Comparison of ENCODE assay signal across 9 mouse cellular contexts in the genomic region with DNA sequence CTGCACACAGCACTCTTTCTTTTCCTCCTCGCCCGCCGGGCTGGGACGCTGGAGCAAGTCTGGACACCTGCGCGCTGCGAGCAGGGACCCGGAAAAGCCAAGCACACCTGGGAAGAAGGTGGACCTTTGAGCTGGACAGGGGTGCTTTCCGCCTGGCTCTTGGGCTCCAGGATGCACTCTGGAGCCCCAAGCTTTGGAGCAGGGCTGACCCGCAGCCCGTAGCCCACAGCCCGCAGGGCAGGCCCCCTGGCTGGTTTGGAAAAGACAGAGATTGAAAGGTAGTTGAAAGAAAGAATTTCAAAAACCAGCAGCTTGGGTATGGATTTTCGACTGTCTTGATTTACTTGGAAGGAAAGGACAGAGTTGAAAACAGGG. TPM values are rescaled to one million over a fixed set of nuclear protein-coding genes. Genes with fewer than 3 reads are reported as not detected.
DNase-seq lines count a peak whose midpoint lies in the region; ATAC-seq and TF ChIP-seq lines count a peak whose summit lies in the region.
"Had no signal": no experiment of that assay in that cellular context is flagged by ENCODE, and none has a peak within 500 bp of the region (broad histone marks: within the 10 kb centered on the region; RNA-seq: fewer than 3 reads in every experiment).

No protein-coding gene starts in this region.

- no peaks in the 10 kb centered on the region for H3K9me3 ChIP-seq in hindbrain, embryonic 13.5 days
- H3K9me3 ChIP-seq in midbrain, embryonic 12.5 days = no peaks in the 10 kb centered on the region

- DNase-seq in kidney, adult 2 months = no peak
- DNase-seq in kidney, adult 11 months = no peak
- no peak for DNase-seq in retina, postnatal 1 day
- DNase-seq in retina, embryonic 14.5 days (ENCODE audit: low spot score) = no peak
- DNase-seq in left cerebral cortex, postnatal 4 days = no peak
- DNase-seq: cerebellum, adult 9-11 months had no signal

- peak overlapping the region; percentile 70 for H3K9ac ChIP-seq in hindbrain, embryonic 13.5 days
- peak overlapping the region; percentile 61 for H3K9ac ChIP-seq in midbrain, embryonic 12.5 days (replicated peaks)

- WGBS in kidney, adult 2 months = 3% methylated on average over 13 of the region's 13 CpGs
- WGBS in hindbrain, embryonic 13.5 days = 3% methylated on average over 13 of the region's 13 CpGs
- WGBS in midbrain, embryonic 12.5 days = 2% methylated on average over 13 of the region's 13 CpGs

- no peak for TF ChIP-seq POLR2A in kidney, adult 2 months (IDR thresholded peaks at IDR 0.05; ENCODE audit: low read depth, low read length)
- no peak for TF ChIP-seq POLR2A in cortical plate, adult 2 months (IDR thresholded peaks at IDR 0.05; ENCODE audit: extremely low read depth, insufficient read depth, low read length)

- intact Hi-C loops in left cerebral cortex, postnatal 4 days (cut with DNase I) = no loop called here

- H3K4me3 ChIP-seq in kidney, adult 2 months (ENCODE audit: insufficient read depth, low read depth, low read length) = peak overlapping the region; percentile 67
- H3K4me3 ChIP-seq in cortical plate, adult 2 months (ENCODE audit: insufficient read depth, low read length) = peak overlapping the region; percentile 33
- H3K4me3 ChIP-seq in hindbrain, embryonic 13.5 days = peak overlapping the region; percentile 59
- H3K4me3 ChIP-seq in midbrain, embryonic 12.5 days = peak overlapping the region; percentile 61

- peak overlapping the region; percentile 98 for H3K4me2 ChIP-seq in hindbrain, embryonic 13.5 days
- H3K4me2 ChIP-seq in midbrain, embryonic 12.5 days (replicated peaks) = peak overlapping the region; percentile 98

- TF ChIP-seq CTCF in kidney, adult 2 months (conservative IDR thresholded peaks at IDR 0.05; ENCODE audit: insufficient read depth, insufficient read length, low read depth, low read length) = no peak
- no peak for TF ChIP-seq CTCF in cortical plate, adult 2 months (IDR thresholded peaks at IDR 0.05; ENCODE audit: extremely low read depth, insufficient read depth, low read length)

- no peaks in the 10 kb centered on the region for H3K4me1 ChIP-seq in kidney, adult 2 months (ENCODE audit: control insufficient read depth, insufficient read depth, low read length)
- no peaks in the 10 kb centered on the region for H3K4me1 ChIP-seq in cortical plate, adult 2 months (ENCODE audit: control insufficient read depth, insufficient read depth, low read length)
- H3K4me1 ChIP-seq in hindbrain, embryonic 13.5 days (replicated peaks) = peaks cover 16% of the 10 kb centered on the region
- H3K4me1 ChIP-seq in midbrain, embryonic 12.5 days = peaks cover 12% of the 10 kb centered on the region

- 0 out of 2 replicates have a peak, but pooled peaks have one; percentile 3 for ATAC-seq in hindbrain, embryonic 13.5 days (ENCODE audit: low FRiP score)
- peak; percentile 31; the same call in 1 of the 2 replicates for ATAC-seq in midbrain, embryonic 12.5 days (ENCODE audit: low FRiP score, low read depth)

- no peaks in the 10 kb centered on the region for H3K36me3 ChIP-seq in kidney, adult 2 months (ENCODE audit: control insufficient read depth, insufficient read depth, low read length)
- H3K36me3 ChIP-seq in hindbrain, embryonic 13.5 days = no peaks in the 10 kb centered on the region
- H3K36me3 ChIP-seq in midbrain, embryonic 12.5 days = no peaks in the 10 kb centered on the region

- no peaks in the 10 kb centered on the region for H3K27me3 ChIP-seq in kidney, adult 2 months (replicated peaks; ENCODE audit: control insufficient read depth, insufficient read depth, low read length)
- H3K27me3 ChIP-seq in hindbrain, embryonic 13.5 days = peaks cover 27% of the 10 kb centered on the region
- peaks cover 25% of the 10 kb centered on the region for H3K27me3 ChIP-seq in midbrain, embryonic 12.5 days

- H3K27ac ChIP-seq in kidney, adult 2 months (ENCODE audit: insufficient read depth, low read depth, low read length) = no peak overlapping the region
- no peak overlapping the region for H3K27ac ChIP-seq in cortical plate, adult 2 months (ENCODE audit: insufficient read depth, low read length)
- H3K27ac ChIP-seq in hindbrain, embryonic 13.5 days = no peak overlapping the region
- H3K27ac ChIP-seq in midbrain, embryonic 12.5 days (replicated peaks) = no peak overlapping the region

RNA-seq across cellular contexts. Expression of gene Fam83b, which starts 0.4 kb away (rescaled TPM):
- polyA plus RNA-seq in kidney, adult 2 months (2012; rRNA removed) = 0.12 and 0.28 TPM in 2 replicates
- polyA plus RNA-seq in cortical plate, adult 2 months (2012; rRNA removed) = 0.04 TPM in 2 replicates
- 0.06 TPM in 1 of 2 replicates, not detected in the other for polyA plus RNA-seq in hindbrain, embryonic 13.5 days (2015; fragmentation: Nextera tagmentation; extraction: Ambion mirVana)
- polyA plus RNA-seq in midbrain, embryonic 12.5 days (2016; fragmentation: Nextera tagmentation; extraction: Ambion mirVana) = 0.07 and 0.26 TPM in 2 replicates
- under 1 TPM; 0.18 to 0.24 TPM for total RNA-seq in left cerebral cortex, postnatal 4 days (2021)
